Mouse (Mus musculus): Measurements from ENCODE around the gene Wfikkn2. TPM values are rescaled to one million over a fixed set of nuclear protein-coding genes. Genes with fewer than 3 reads are reported as not detected.

Gene Wfikkn2
- total RNA-seq, 4 experiments from 2014 or later: 1.3 to 2.4 (median 1.9) TPM

GRCm38 (mm10) chr11:94198405-94199146, 47.2 kb downstream of the Wfikkn2 start:
- no peak for DNase-seq (ENCODE audit: low spot score in 2 of 2)

GRCm38 (mm10) chr11:94196311-94196710, 49.5 kb downstream of the Wfikkn2 start:
- DNase-seq (ENCODE audit: low spot score in 2 of 2): no peak

- no peak for DNase-seq (ENCODE audit: low spot score in 2 of 2)
Observed at GRCm38 (mm10) chr11:94193109-94193508, 52.7 kb downstream of the Wfikkn2 start.

- no peak for DNase-seq (ENCODE audit: low spot score in 2 of 2)
Observed at GRCm38 (mm10) chr11:94190665-94191064, 55.1 kb downstream of the Wfikkn2 start.

GRCm38 (mm10) chr11:94189579-94189978, 56.2 kb downstream of the Wfikkn2 start:
- no peak for DNase-seq (ENCODE audit: low spot score in 2 of 2)

Other genes starting within 250 kb of the Wfikkn2 start
- gene Spag9, start 249.9 kb downstream of the Wfikkn2 start, total RNA-seq (2022): 100 to 1,000 TPM; 205 to 236 (median 220) TPM
- 10 to 100 TPM; 35.8 to 44.1 (median 39.9) TPM for gene Tob1, start 34.6 kb downstream of the Wfikkn2 start, total RNA-seq (2022)
- gene Gm21885, start 35.9 kb upstream of the Wfikkn2 start, total RNA-seq (2022): not detected
- gene Luc7l3, start 76.0 kb upstream of the Wfikkn2 start, total RNA-seq (2022): 100 to 1,000 TPM; 101 to 126 (median 109) TPM
- 100 to 1,000 TPM; 116 to 122 (median 119) TPM for gene Ankrd40, start 82.0 kb upstream of the Wfikkn2 start, total RNA-seq (2022)
- 1 to 10 TPM; 1.3 to 8.4 (median 3.9) TPM for gene Abcc3, start 147.0 kb upstream of the Wfikkn2 start, total RNA-seq (2022)
- gene Cacna1g, start 228.2 kb upstream of the Wfikkn2 start, total RNA-seq (2022): 10 to 100 TPM; 49.3 to 83.1 (median 67.7) TPM
- gene Spata20, start 240.2 kb upstream of the Wfikkn2 start, total RNA-seq (2022): under 1 TPM in 2 of 4 experiments, not detected in 2; 0.43 to 0.64 TPM

Data from layer of hippocampus, adult 8-10 months (tissue).